Mouse (Mus musculus) kidney, adult 2 months (tissue): Measurements from ENCODE around the gene Zmat1. TPM values are rescaled to one million over a fixed set of nuclear protein-coding genes. Genes with fewer than 3 reads are reported as not detected.
"Not testable (repeated sequence)": the region's sequence is repeated elsewhere in the genome, so short reads cannot be mapped to it uniquely, and the experiment has no call there.

Experiments used
- DNase-seq: peaks from one replicate; pipeline ENCODE4 v3.0.0; 2021
- H3K27ac ChIP-seq: fragments of 200-500 bp; 2 replicates; pipeline ENCODE4 v1.5.1; 2012; ENCODE audit warnings: low read depth, low read length, control low read depth, inconsistent platforms; ENCODE audit not compliant: insufficient read depth
- H3K27me3 ChIP-seq: fragments of 200-500 bp; replicated peaks from 2 replicates; pipeline ENCODE4 v1.6.1; 2012; ENCODE audit warnings: mild to moderate bottlenecking, moderate library complexity, low read length, inconsistent platforms; ENCODE audit not compliant: control insufficient read depth, insufficient read depth
- H3K36me3 ChIP-seq: fragments of 200-500 bp; 2 replicates; pipeline ENCODE4 v1.6.1; 2012; ENCODE audit warnings: mild to moderate bottlenecking, moderate library complexity, low read length, inconsistent platforms; ENCODE audit not compliant: control insufficient read depth, insufficient read depth
- H3K4me1 ChIP-seq: fragments of 200-500 bp; 2 replicates; pipeline ENCODE4 v1.6.1; 2011; ENCODE audit warnings: low read length; ENCODE audit not compliant: control insufficient read depth, insufficient read depth
- H3K4me3 ChIP-seq: fragments of 200-500 bp; 2 replicates; pipeline ENCODE4 v1.5.1; 2011; ENCODE audit warnings: mild to moderate bottlenecking, low read depth, low read length, control low read depth; ENCODE audit not compliant: insufficient read depth
- CTCF ChIP-seq: fragments of 200-500 bp; conservative IDR thresholded peaks from 2 replicates; pipeline ENCODE4 v1.5.1; 2011; ENCODE audit warnings: low read depth, mild to moderate bottlenecking, control low read depth, low read length, moderate library complexity, mixed read lengths; ENCODE audit not compliant: insufficient read depth, insufficient read length
- POLR2A ChIP-seq: fragments of 200-500 bp; IDR thresholded peaks from one replicate; pipeline ENCODE4 v1.6.1; 2011; ENCODE audit warnings: low read depth, low read length, control low read depth
- WGBS: fragments of 180-500 bp; shearing (Covaris S2); methylation state at CpG from one replicate; pipeline ENCODE4 v1.1.7; 2018; 5-methylcytosine and 5-hydroxymethylcytosine counted together
- polyA plus RNA-seq: library from polyadenylated mRNA; depleted of rRNA; stranded (reverse); fragments of >200 nt; gene quantifications from 2 replicates; pipeline ENCODE4 v1.2.3, GENCODE M21; 2012; rRNA removed

Zmat1 gene
- 0.75 and 1.1 TPM in 2 replicates for polyA plus RNA-seq

DNA sequence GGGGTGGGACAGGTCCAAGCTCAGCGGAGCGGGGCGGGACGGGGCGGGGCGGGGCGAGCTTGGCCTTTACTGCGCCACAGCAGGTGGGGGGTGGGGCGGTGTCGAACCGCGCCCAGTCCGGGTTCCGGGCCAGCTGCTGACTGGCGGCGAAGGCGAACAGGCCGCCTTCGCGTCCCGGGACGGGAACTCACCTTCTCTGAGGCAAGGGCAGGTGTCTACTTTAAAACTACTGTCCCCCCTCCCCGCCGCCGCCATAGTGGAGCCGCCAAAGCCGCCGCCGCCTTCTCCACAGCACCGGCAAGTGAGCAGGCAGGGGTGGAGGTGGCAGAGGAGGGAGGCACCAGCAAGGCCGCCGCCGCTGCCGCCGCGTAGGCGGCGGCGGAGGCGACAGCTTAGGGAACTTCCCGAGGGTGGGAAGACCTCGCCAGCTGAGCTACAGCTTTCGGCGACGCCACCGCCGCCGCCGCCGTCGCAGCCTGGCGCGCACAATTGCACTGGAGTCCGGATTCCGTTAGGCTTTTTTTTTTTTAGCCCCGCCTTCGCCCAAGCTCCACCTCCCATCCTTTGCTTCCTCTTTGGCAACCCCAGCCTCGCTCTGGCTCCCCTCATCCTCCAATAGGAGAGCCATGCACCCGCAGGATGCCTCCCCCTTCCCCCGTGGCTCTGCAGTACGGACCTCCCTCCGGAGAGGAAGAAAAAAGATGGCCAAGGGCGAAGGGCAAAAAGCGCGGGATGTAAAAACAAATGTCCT lies at the start of gene Zmat1:
Zmat1 (minus strand) TSS at position 490 of the 751 bp plus-strand sequence.
- H3K36me3 ChIP-seq, result no peaks in the 10 kb centered on the region
- WGBS, result under 1% methylated on average over 34 of the region's 65 CpGs

DNA sequence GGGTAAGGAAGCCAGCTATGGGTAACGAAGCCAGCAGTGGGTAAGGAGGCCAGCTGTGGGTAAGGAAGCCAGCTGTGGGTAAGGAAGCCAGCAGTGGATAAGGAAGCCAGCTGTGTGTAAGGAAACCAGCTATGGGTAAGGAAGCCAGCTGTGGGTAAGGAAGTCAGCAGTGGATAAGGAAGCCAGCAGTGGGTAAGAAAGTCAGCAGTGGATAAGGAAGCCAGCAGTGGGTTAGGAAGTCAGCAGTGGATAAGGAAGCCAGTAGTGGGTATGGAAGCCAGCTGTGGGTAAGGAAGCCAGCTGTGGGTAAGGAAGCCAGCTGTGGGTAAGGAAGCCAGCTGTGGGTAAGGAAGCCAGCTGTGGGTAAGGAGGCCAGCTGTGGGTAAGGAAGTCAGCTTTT lies 44.9 kb upstream of the Zmat1 start:
- WGBS, result 68% methylated on average over 1 of the region's 1 CpGs
- H3K27ac ChIP-seq, H3K36me3 ChIP-seq, DNase-seq, H3K4me1 ChIP-seq, H3K27me3 ChIP-seq, H3K4me3 ChIP-seq: not testable (repeated sequence)

More for the DNA sequence above, at the start of gene Zmat1:
- peak; percentile 95 for DNase-seq
- no peaks in the 10 kb centered on the region for H3K4me1 ChIP-seq
- peak within 1 kb of the TSS; percentile 96 for H3K27ac ChIP-seq
- no peaks in the 10 kb centered on the region for H3K27me3 ChIP-seq
- peak within 1 kb of the TSS; percentile 62 for H3K4me3 ChIP-seq
- TF ChIP-seq CTCF (no peak), POLR2A (peak; percentile 46)

DNA sequence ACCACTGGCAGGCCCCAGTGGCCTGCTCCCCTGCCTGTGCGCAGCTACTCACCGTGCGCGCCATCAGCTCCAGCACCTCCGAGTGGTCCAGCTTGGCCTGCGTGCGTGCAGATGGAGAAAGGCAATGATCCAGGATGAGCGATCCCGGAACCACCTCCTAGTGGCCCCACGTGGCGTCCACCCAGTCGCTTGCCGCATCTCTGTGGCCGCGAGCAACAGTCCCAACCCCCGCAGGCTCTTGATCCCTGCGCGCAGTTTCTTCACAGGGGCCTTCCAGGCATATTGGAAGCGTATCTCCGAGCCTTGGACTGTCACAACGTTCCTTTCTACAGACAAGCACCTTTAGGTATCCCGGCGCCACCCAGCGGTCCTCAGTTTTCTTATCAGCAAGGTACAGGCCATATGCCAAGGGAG lies 27.0 kb upstream of the Zmat1 start:
- Histone ChIP-seq H3K36me3 (no peaks in the 10 kb centered on the region), H3K27ac (no peak overlapping the region), H3K4me3 (no peak overlapping the region), H3K27me3 (no peaks in the 10 kb centered on the region), H3K4me1 (no peaks in the 10 kb centered on the region)
- TF ChIP-seq CTCF, result 0 out of 2 replicates have a peak, but pooled peaks have one; percentile 15
- TF ChIP-seq POLR2A, result no peak
- DNase-seq, result no peak
- WGBS, result 2% methylated on average over 24 of the region's 24 CpGs

DNA sequence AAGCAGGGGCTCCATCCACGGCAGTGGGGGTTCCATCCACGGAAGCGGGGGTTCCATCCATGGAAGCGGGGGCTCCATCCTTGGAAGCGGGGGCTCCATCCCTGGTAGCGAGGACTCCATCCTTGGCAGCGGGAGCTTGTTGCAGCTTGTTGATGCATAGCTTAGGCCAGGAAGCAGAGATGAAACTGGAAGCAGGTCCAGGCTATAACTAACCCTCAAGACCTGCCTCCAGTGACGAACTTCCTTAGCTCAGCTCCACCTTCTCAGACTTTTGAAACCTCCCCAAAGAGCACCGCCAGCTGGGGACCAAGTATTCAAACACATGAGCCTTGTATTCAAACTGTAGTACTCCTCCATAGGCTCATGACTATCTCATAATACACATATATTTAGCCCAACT lies 16.1 kb upstream of the Zmat1 start:
- WGBS, result 87% methylated on average over 9 of the region's 9 CpGs
- no peak for TF ChIP-seq POLR2A
- no peak for TF ChIP-seq CTCF
- H3K4me3 ChIP-seq, result no peak overlapping the region

DNA sequence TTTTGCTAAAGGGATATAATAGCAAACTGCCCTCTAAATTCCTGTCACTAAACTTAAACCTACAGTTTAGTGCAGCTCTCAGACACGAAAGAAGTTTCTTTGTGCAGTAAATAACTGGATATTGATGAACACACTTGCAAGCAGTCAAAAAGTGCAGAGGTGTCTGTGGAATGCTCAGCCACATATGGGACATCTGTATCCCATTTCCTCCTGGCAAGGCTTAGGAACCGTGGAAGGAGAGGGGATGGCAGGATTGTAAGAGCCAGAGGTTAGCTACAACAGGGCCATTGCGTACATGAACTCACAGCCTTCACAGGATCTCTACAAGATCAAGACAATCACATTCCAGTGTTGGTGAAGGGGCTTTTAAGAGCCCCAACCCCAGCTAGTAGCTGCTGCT lies 2.4 kb upstream of the Zmat1 start:
- WGBS, result 49% methylated on average over 3 of the region's 3 CpGs
- no peak overlapping the region for H3K4me3 ChIP-seq
- no peaks in the 10 kb centered on the region for H3K27me3 ChIP-seq
- no peak for TF ChIP-seq POLR2A
- TF ChIP-seq CTCF, result no peak
- DNase-seq, result no peak
- H3K4me1 ChIP-seq, result no peaks in the 10 kb centered on the region
- no peaks in the 10 kb centered on the region for H3K36me3 ChIP-seq
- H3K27ac ChIP-seq, result no peak overlapping the region

More for the DNA sequence above, 16.1 kb upstream of the Zmat1 start:
- DNase-seq, result no peak
- Histone ChIP-seq H3K27me3 (no peaks in the 10 kb centered on the region), H3K4me1 (no peaks in the 10 kb centered on the region), H3K36me3 (no peaks in the 10 kb centered on the region), H3K27ac (no peak overlapping the region)

DNA sequence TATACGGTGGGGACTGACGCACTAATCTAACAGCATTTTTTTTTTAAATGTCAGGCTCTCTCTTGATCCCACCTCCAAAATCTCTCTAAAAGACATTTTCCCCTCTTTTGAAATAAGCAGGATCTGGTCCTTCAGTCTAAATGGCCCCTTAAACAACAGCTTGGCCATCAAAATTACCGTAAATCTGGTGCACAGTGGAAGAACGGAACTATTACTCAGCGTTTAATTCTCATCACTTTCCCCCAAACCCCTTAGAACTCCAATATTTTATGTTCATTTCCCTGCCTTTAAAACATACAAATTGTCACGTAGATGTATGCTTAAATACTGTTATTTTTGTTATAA lies 434 bp upstream of the Zmat1 start:
- TF ChIP-seq CTCF (no peak), POLR2A (no peak)
- WGBS, result 12% methylated on average over 6 of the region's 6 CpGs
- Histone ChIP-seq H3K27me3 (no peaks in the 10 kb centered on the region), H3K4me1 (no peaks in the 10 kb centered on the region), H3K36me3 (no peaks in the 10 kb centered on the region), H3K4me3 (no peak overlapping the region), H3K27ac (peak overlapping the region; percentile 47; the same call in 1 of the 2 replicates)
- no peak for DNase-seq

DNA sequence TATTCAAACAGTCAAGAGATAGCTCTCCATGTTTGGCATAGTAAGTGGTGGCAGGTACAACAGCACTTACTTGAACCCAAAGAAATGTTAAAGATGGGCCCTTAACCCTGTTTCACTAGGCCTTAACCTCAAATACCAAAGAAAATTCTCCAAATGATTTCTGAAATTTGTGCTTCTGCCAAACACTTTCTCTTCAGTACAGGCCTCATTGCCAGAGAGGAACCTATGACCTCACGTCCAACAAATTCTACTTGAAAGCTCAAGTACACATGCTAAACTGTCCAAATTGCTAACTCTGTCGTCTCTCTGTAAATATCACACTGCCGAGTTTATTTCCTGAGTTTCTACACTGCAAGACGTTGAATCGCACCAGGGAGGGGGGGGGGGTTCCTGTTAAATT lies 988 bp downstream of the Zmat1 start:
- peak; percentile 31 for DNase-seq
- Histone ChIP-seq H3K27ac (peak overlapping the region; percentile 60), H3K27me3 (no peaks in the 10 kb centered on the region), H3K36me3 (no peaks in the 10 kb centered on the region), H3K4me1 (no peaks in the 10 kb centered on the region), H3K4me3 (peak overlapping the region; percentile 62; the same call in 1 of the 2 replicates)
- TF ChIP-seq POLR2A (no peak), CTCF (no peak)
- WGBS, result 2% methylated on average over 5 of the region's 5 CpGs
